Mouse (Mus musculus) midbrain, embryonic 14.5 days (tissue): ENCODE results near the gene Aff1. TPM values are rescaled to one million over a fixed set of nuclear protein-coding genes. Genes with fewer than 3 reads are reported as not detected.

ENCODE experiments used
- ATAC-seq: fragments of 200-750 bp; cut with Nextera tagmentation; 2 replicates; pipeline ENCODE4 v1.8.0; 2017; ENCODE audit warnings: moderate number of reproducible peaks, moderate library complexity; ENCODE audit not compliant: low FRiP score, low TSS enrichment
- DNase-seq: peaks from one replicate; pipeline ENCODE4 v3.0.0-alpha.2; 2015
- H3K27ac ChIP-seq: fragments of 300-500 bp; sonication (generic); replicated peaks from 2 replicates; pipeline ENCODE4 v1.5.1; 2014; ENCODE audit warnings: mild to moderate bottlenecking, low read depth, low read length, moderate library complexity
- H3K27me3 ChIP-seq: fragments of 300-500 bp; sonication (generic); 2 replicates; pipeline ENCODE4 v1.6.1; 2014; ENCODE audit warnings: low read length, control low read depth, mixed read lengths; ENCODE audit not compliant: control insufficient read depth, insufficient read depth
- H3K36me3 ChIP-seq: fragments of 300-500 bp; sonication (generic); 2 replicates; pipeline ENCODE4 v1.6.1; 2014; ENCODE audit warnings: low read length, control low read depth; ENCODE audit not compliant: control insufficient read depth, insufficient read depth
- H3K4me1 ChIP-seq: fragments of 300-500 bp; sonication (generic); 2 replicates; pipeline ENCODE4 v1.6.1; 2014; ENCODE audit warnings: mild to moderate bottlenecking, antibody characterized with exemption, low read length, control low read depth; ENCODE audit not compliant: control insufficient read depth, insufficient read depth
- H3K4me2 ChIP-seq: fragments of 300-500 bp; sonication (generic); 2 replicates; pipeline ENCODE4 v1.6.1; 2014; ENCODE audit warnings: mild to moderate bottlenecking, low read length, moderate library complexity
- H3K4me3 ChIP-seq: fragments of 300-500 bp; sonication (generic); replicated peaks from 2 replicates; pipeline ENCODE4 v1.5.1; 2014; ENCODE audit warnings: low read depth, low read length
- H3K9ac ChIP-seq: fragments of 300-500 bp; sonication (generic); replicated peaks from 2 replicates; pipeline ENCODE4 v1.6.1; 2014; ENCODE audit warnings: mild to moderate bottlenecking, low read length, moderate library complexity
- H3K9me3 ChIP-seq: fragments of 300-500 bp; sonication (generic); 2 replicates; pipeline ENCODE4 v1.6.1; 2016; ENCODE audit warnings: low read length, control low read depth, mixed read lengths; ENCODE audit not compliant: control insufficient read depth
- WGBS: fragments of 180-500 bp; shearing (Covaris S2); extraction: QIAGEN DNeasy Blood & Tissue Kit; methylation state at CpG from one replicate; pipeline ENCODE4 v1.1.7; 2014; 5-methylcytosine and 5-hydroxymethylcytosine counted together
- polyA plus RNA-seq: library from polyadenylated mRNA; unstranded; fragments of >200 nt; fragmentation: Nextera tagmentation; extraction: Ambion mirVana; gene quantifications from 2 replicates; pipeline ENCODE4 v1.2.1, GENCODE M21; 2014

Aff1 gene
- polyA plus RNA-seq, 1 experiment from 2014 or later, result 2.6 TPM

- no peak overlapping the region for H3K9ac ChIP-seq
- H3K36me3 ChIP-seq, result no peaks in the 10 kb centered on the region
- 77% methylated on average over 6 of the region's 6 CpGs for WGBS
- H3K27ac ChIP-seq, result no peak overlapping the region
- DNase-seq, result no peak
- H3K9me3 ChIP-seq, result no peaks in the 10 kb centered on the region
- H3K4me2 ChIP-seq, result no peak overlapping the region
- H3K27me3 ChIP-seq, result no peaks in the 10 kb centered on the region
- H3K4me3 ChIP-seq, result no peak overlapping the region
- no peak for ATAC-seq
- H3K4me1 ChIP-seq, result peaks cover 29% of the 10 kb centered on the region
These were observed 88.7 kb downstream of the Aff1 start for GRCm38 (mm10) chr5:103780836-103781235.

GRCm38 (mm10) chr5:103783086-103783668, 91.0 kb downstream of the Aff1 start:
- Histone ChIP-seq H3K4me2 (no peak overlapping the region), H3K4me3 (no peak overlapping the region), H3K27me3 (no peaks in the 10 kb centered on the region), H3K9ac (no peak overlapping the region), H3K4me1 (peaks cover 19% of the 10 kb centered on the region), H3K27ac (no peak overlapping the region), H3K9me3 (no peaks in the 10 kb centered on the region), H3K36me3 (no peaks in the 10 kb centered on the region)
- no peak for DNase-seq
- WGBS, result 92% methylated on average over 11 of the region's 11 CpGs
- no peak for ATAC-seq

GRCm38 (mm10) chr5:103786096-103786495, 93.9 kb downstream of the Aff1 start:
- 89% methylated on average over 10 of the region's 10 CpGs for WGBS
- ATAC-seq (no peak), DNase-seq (no peak)
- no peaks in the 10 kb centered on the region for H3K36me3 ChIP-seq
- H3K4me1 ChIP-seq, result no peaks in the 10 kb centered on the region
- H3K9ac ChIP-seq, result no peak overlapping the region
- H3K27me3 ChIP-seq, result no peaks in the 10 kb centered on the region
- H3K27ac ChIP-seq, result no peak overlapping the region
- H3K4me2 ChIP-seq, result no peak overlapping the region
- no peaks in the 10 kb centered on the region for H3K9me3 ChIP-seq
- H3K4me3 ChIP-seq, result no peak overlapping the region

- no peak overlapping the region for H3K27ac ChIP-seq
- ATAC-seq, result no peak
- H3K27me3 ChIP-seq, result no peaks in the 10 kb centered on the region
- 46% methylated on average over 6 of the region's 6 CpGs for WGBS
- H3K4me2 ChIP-seq, result no peak overlapping the region
- no peak overlapping the region for H3K9ac ChIP-seq
- H3K9me3 ChIP-seq, result no peaks in the 10 kb centered on the region
- H3K36me3 ChIP-seq, result no peaks in the 10 kb centered on the region
- no peak for DNase-seq
- no peaks in the 10 kb centered on the region for H3K4me1 ChIP-seq
- H3K4me3 ChIP-seq, result no peak overlapping the region
These were observed 96.3 kb downstream of the Aff1 start for GRCm38 (mm10) chr5:103788476-103788875.

- WGBS, result 46% methylated on average over 2 of the region's 2 CpGs
- no peak overlapping the region for H3K27ac ChIP-seq
These were observed 96.8 kb downstream of the Aff1 start for GRCm38 (mm10) chr5:103788976-103789375.

GRCm38 (mm10) chr5:103789619-103790116, 97.5 kb downstream of the Aff1 start:
- ATAC-seq (no peak), DNase-seq (no peak)
- H3K27ac ChIP-seq, result no peak overlapping the region

More at GRCm38 (mm10) chr5:103788976-103789375, 96.8 kb downstream of the Aff1 start:
- H3K4me2 ChIP-seq, result no peak overlapping the region
- no peak for ATAC-seq
- H3K4me3 ChIP-seq, result no peak overlapping the region
- no peak for DNase-seq
- H3K36me3 ChIP-seq, result no peaks in the 10 kb centered on the region
- no peaks in the 10 kb centered on the region for H3K4me1 ChIP-seq
- no peak overlapping the region for H3K9ac ChIP-seq
- H3K27me3 ChIP-seq, result no peaks in the 10 kb centered on the region
- no peaks in the 10 kb centered on the region for H3K9me3 ChIP-seq

GRCm38 (mm10) chr5:103791741-103792140, 99.6 kb downstream of the Aff1 start:
- DNase-seq, result no peak
- WGBS, result 94% methylated on average over 7 of the region's 7 CpGs

More at GRCm38 (mm10) chr5:103789619-103790116, 97.5 kb downstream of the Aff1 start:
- Histone ChIP-seq H3K9ac (no peak overlapping the region), H3K4me2 (no peak overlapping the region), H3K36me3 (no peaks in the 10 kb centered on the region), H3K27me3 (no peaks in the 10 kb centered on the region), H3K4me3 (no peak overlapping the region), H3K4me1 (no peaks in the 10 kb centered on the region), H3K9me3 (no peaks in the 10 kb centered on the region)
- WGBS, result 90% methylated on average over 9 of the region's 9 CpGs

GRCm38 (mm10) chr5:103795121-103795520, 102.9 kb downstream of the Aff1 start:
- H3K4me1 ChIP-seq, result no peaks in the 10 kb centered on the region
- no peak overlapping the region for H3K4me2 ChIP-seq
- DNase-seq (no peak), ATAC-seq (no peak)
- 95% methylated on average over 5 of the region's 5 CpGs for WGBS
- H3K27ac ChIP-seq, result no peak overlapping the region
- no peaks in the 10 kb centered on the region for H3K36me3 ChIP-seq
- no peak overlapping the region for H3K4me3 ChIP-seq
- H3K9me3 ChIP-seq, result no peaks in the 10 kb centered on the region
- no peaks in the 10 kb centered on the region for H3K27me3 ChIP-seq
- H3K9ac ChIP-seq, result no peak overlapping the region

More at GRCm38 (mm10) chr5:103791741-103792140, 99.6 kb downstream of the Aff1 start:
- Histone ChIP-seq H3K27me3 (no peaks in the 10 kb centered on the region), H3K4me3 (no peak overlapping the region), H3K9ac (no peak overlapping the region), H3K27ac (no peak overlapping the region), H3K4me1 (no peaks in the 10 kb centered on the region), H3K36me3 (no peaks in the 10 kb centered on the region), H3K9me3 (no peaks in the 10 kb centered on the region), H3K4me2 (no peak overlapping the region)
- ATAC-seq, result no peak

- no peak for DNase-seq
- H3K9ac ChIP-seq, result no peak overlapping the region
- no peak overlapping the region for H3K4me2 ChIP-seq
- no peak overlapping the region for H3K27ac ChIP-seq
- ATAC-seq, result no peak
- H3K4me3 ChIP-seq, result no peak overlapping the region
- H3K27me3 ChIP-seq, result no peaks in the 10 kb centered on the region
- H3K36me3 ChIP-seq, result no peaks in the 10 kb centered on the region
- WGBS, result 90% methylated on average over 3 of the region's 3 CpGs
- H3K4me1 ChIP-seq, result no peaks in the 10 kb centered on the region
- H3K9me3 ChIP-seq, result no peaks in the 10 kb centered on the region
These were observed 103.9 kb downstream of the Aff1 start for GRCm38 (mm10) chr5:103796035-103796434.
